Mouse (Mus musculus) hindbrain, embryonic 16.5 days (tissue): Measurements from ENCODE around the gene Ttc29. TPM values are rescaled to one million over a fixed set of nuclear protein-coding genes. Genes with fewer than 3 reads are reported as not detected.

Experiments used
- ATAC-seq: fragments of 200-750 bp; cut with Nextera tagmentation; 2 replicates; pipeline ENCODE4 v1.8.0; 2017; ENCODE audit warnings: moderate TSS enrichment, moderate library complexity
- H3K27ac ChIP-seq: fragments of 300-500 bp; sonication (generic); 2 replicates; pipeline ENCODE4 v1.5.1; 2014; ENCODE audit warnings: low read depth, mild to moderate bottlenecking, control low read depth, low read length, moderate library complexity
- H3K27me3 ChIP-seq: fragments of 300-500 bp; sonication (generic); replicated peaks from 2 replicates; pipeline ENCODE4 v1.6.1; 2014; ENCODE audit warnings: low read length; ENCODE audit not compliant: control insufficient read depth, insufficient read depth
- H3K36me3 ChIP-seq: fragments of 300-500 bp; sonication (generic); 2 replicates; pipeline ENCODE4 v1.6.1; 2014; ENCODE audit warnings: mild to moderate bottlenecking, low read length, moderate library complexity, mixed read lengths; ENCODE audit not compliant: control insufficient read depth, insufficient read depth
- H3K4me1 ChIP-seq: fragments of 300-500 bp; sonication (generic); 2 replicates; pipeline ENCODE4 v1.6.1; 2014; ENCODE audit warnings: low read depth, low read length; ENCODE audit not compliant: control insufficient read depth, insufficient read depth
- H3K4me2 ChIP-seq: fragments of 300-500 bp; sonication (generic); 2 replicates; pipeline ENCODE4 v1.6.1; 2014; ENCODE audit warnings: mild to moderate bottlenecking, low read length, control low read depth, moderate library complexity
- H3K4me3 ChIP-seq: fragments of 300-500 bp; sonication (generic); 2 replicates; pipeline ENCODE4 v1.5.1; 2014; ENCODE audit warnings: mild to moderate bottlenecking, low read length, control low read depth, moderate library complexity
- H3K9ac ChIP-seq: fragments of 300-500 bp; sonication (generic); 2 replicates; pipeline ENCODE4 v1.6.1; 2014; ENCODE audit warnings: low read depth, mild to moderate bottlenecking, control low read depth, low read length, moderate library complexity
- H3K9me3 ChIP-seq: fragments of 300-500 bp; sonication (generic); 2 replicates; pipeline ENCODE4 v1.6.1; 2014; ENCODE audit warnings: mild to moderate bottlenecking, low read length, moderate library complexity; ENCODE audit not compliant: control insufficient read depth
- WGBS: fragments of 180-500 bp; shearing (Covaris S2); extraction: QIAGEN DNeasy Blood & Tissue Kit; methylation state at CpG from one replicate; pipeline ENCODE4 v1.1.7; 2014; 5-methylcytosine and 5-hydroxymethylcytosine counted together
- polyA plus RNA-seq: library from polyadenylated mRNA; unstranded; fragments of >200 nt; fragmentation: Nextera tagmentation; extraction: Ambion mirVana; gene quantifications from 2 replicates; pipeline ENCODE4 v1.2.1, GENCODE M21; 2015

Gene Ttc29
- polyA plus RNA-seq, 1 experiment from 2014 or later: 0.79 TPM

- Histone ChIP-seq H3K4me1 (peaks cover 3% of the 10 kb centered on the region; the same call in 1 of the 2 replicates), H3K4me3 (peak overlapping the region; percentile 2; the same call in 1 of the 2 replicates), H3K9ac (no peak overlapping the region), H3K36me3 (no peaks in the 10 kb centered on the region), H3K27me3 (peaks cover 41% of the 10 kb centered on the region), H3K4me2 (peak overlapping the region; percentile 42), H3K27ac (no peak overlapping the region), H3K9me3 (no peaks in the 10 kb centered on the region)
- under 1% methylated on average over 32 of the region's 32 CpGs for WGBS
- ATAC-seq: peak; percentile 52
These were observed 214.0 kb downstream of the Ttc29 start for GRCm38 (mm10) chr8:78426875-78427768.

- Histone ChIP-seq H3K4me3 (no peak overlapping the region; the same call in 1 of the 2 replicates), H3K4me2 (peak overlapping the region; percentile 42), H3K4me1 (peaks cover 3% of the 10 kb centered on the region; the same call in 1 of the 2 replicates), H3K36me3 (no peaks in the 10 kb centered on the region), H3K27me3 (peaks cover 44% of the 10 kb centered on the region), H3K9me3 (no peaks in the 10 kb centered on the region), H3K9ac (no peak overlapping the region), H3K27ac (no peak overlapping the region)
- no peak for ATAC-seq
- WGBS: 1% methylated on average over 8 of the region's 8 CpGs
These were observed 214.7 kb downstream of the Ttc29 start for GRCm38 (mm10) chr8:78427769-78428130.

GRCm38 (mm10) chr8:78428148-78428547, 215.1 kb downstream of the Ttc29 start:
- H3K4me3 ChIP-seq: no peak overlapping the region
- ATAC-seq: peak; percentile 43; the same call in 1 of the 2 replicates
- H3K4me1 ChIP-seq: peaks cover 3% of the 10 kb centered on the region; the same call in 1 of the 2 replicates
- peaks cover 44% of the 10 kb centered on the region for H3K27me3 ChIP-seq
- WGBS: 3% methylated on average over 11 of the region's 11 CpGs
- no peak overlapping the region for H3K9ac ChIP-seq
- H3K27ac ChIP-seq: no peak overlapping the region
- H3K9me3 ChIP-seq: no peaks in the 10 kb centered on the region
- no peak overlapping the region for H3K4me2 ChIP-seq
- H3K36me3 ChIP-seq: no peaks in the 10 kb centered on the region

GRCm38 (mm10) chr8:78431356-78431755, 218.3 kb downstream of the Ttc29 start:
- 7% methylated on average over 4 of the region's 4 CpGs for WGBS
- H3K9me3 ChIP-seq: no peaks in the 10 kb centered on the region
- H3K4me2 ChIP-seq: no peak overlapping the region
- H3K4me1 ChIP-seq: peaks cover 16% of the 10 kb centered on the region
- H3K9ac ChIP-seq: no peak overlapping the region
- peaks cover 34% of the 10 kb centered on the region for H3K27me3 ChIP-seq
- H3K36me3 ChIP-seq: no peaks in the 10 kb centered on the region
- no peak overlapping the region; the same call in 1 of the 2 replicates for H3K4me3 ChIP-seq
- ATAC-seq: no peak
- H3K27ac ChIP-seq: no peak overlapping the region

- peaks cover 34% of the 10 kb centered on the region for H3K27me3 ChIP-seq
- no peak for ATAC-seq
- H3K4me3 ChIP-seq: no peak overlapping the region
- no peaks in the 10 kb centered on the region for H3K36me3 ChIP-seq
- peaks cover 23% of the 10 kb centered on the region for H3K4me1 ChIP-seq
- H3K4me2 ChIP-seq: peak overlapping the region; percentile 4; the same call in 1 of the 2 replicates
- H3K27ac ChIP-seq: no peak overlapping the region
- H3K9ac ChIP-seq: no peak overlapping the region
- H3K9me3 ChIP-seq: no peaks in the 10 kb centered on the region
- 25% methylated on average over 1 of the region's 1 CpGs for WGBS
These were observed 219.4 kb downstream of the Ttc29 start for GRCm38 (mm10) chr8:78432451-78432850.

GRCm38 (mm10) chr8:78433318-78433717, 220.2 kb downstream of the Ttc29 start:
- ATAC-seq: no peak
- H3K9me3 ChIP-seq: no peaks in the 10 kb centered on the region
- no peaks in the 10 kb centered on the region for H3K36me3 ChIP-seq
- H3K4me3 ChIP-seq: peak overlapping the region; percentile 16
- H3K9ac ChIP-seq: no peak overlapping the region
- no peak overlapping the region for H3K4me2 ChIP-seq
- H3K27me3 ChIP-seq: peaks cover 34% of the 10 kb centered on the region
- WGBS: 14% methylated on average over 5 of the region's 5 CpGs
- H3K4me1 ChIP-seq: peaks cover 26% of the 10 kb centered on the region
- no peak overlapping the region for H3K27ac ChIP-seq

GRCm38 (mm10) chr8:78434340-78434739, 221.2 kb downstream of the Ttc29 start:
- no peaks in the 10 kb centered on the region for H3K9me3 ChIP-seq
- H3K27me3 ChIP-seq: peaks cover 31% of the 10 kb centered on the region
- ATAC-seq: no peak
- H3K27ac ChIP-seq: no peak overlapping the region
- peaks cover 26% of the 10 kb centered on the region for H3K4me1 ChIP-seq
- no peak overlapping the region for H3K9ac ChIP-seq
- WGBS: 2% methylated on average over 8 of the region's 8 CpGs
- peak overlapping the region; percentile 52 for H3K4me3 ChIP-seq
- no peaks in the 10 kb centered on the region for H3K36me3 ChIP-seq
- H3K4me2 ChIP-seq: peak overlapping the region; percentile 43

GRCm38 (mm10) chr8:78434823-78435623, 221.9 kb downstream of the Ttc29 start:
- Histone ChIP-seq H3K9ac (no peak overlapping the region), H3K27ac (no peak overlapping the region; the same call in 1 of the 2 replicates), H3K27me3 (peaks cover 30% of the 10 kb centered on the region), H3K4me3 (peak overlapping the region; percentile 52), H3K4me1 (peaks cover 26% of the 10 kb centered on the region), H3K9me3 (no peaks in the 10 kb centered on the region), H3K4me2 (peak overlapping the region; percentile 90), H3K36me3 (no peaks in the 10 kb centered on the region)
- under 1% methylated on average over 62 of the region's 62 CpGs for WGBS
- no peak for ATAC-seq

- ATAC-seq: no peak
These were observed 222.5 kb downstream of the Ttc29 start for GRCm38 (mm10) chr8:78435624-78435960.

More at GRCm38 (mm10) chr8:78435624-78435960, 222.5 kb downstream of the Ttc29 start:
- H3K4me1 ChIP-seq: peaks cover 26% of the 10 kb centered on the region
- H3K9ac ChIP-seq: peak overlapping the region; percentile 61; the same call in 1 of the 2 replicates
- 2% methylated on average over 18 of the region's 18 CpGs for WGBS
- H3K36me3 ChIP-seq: no peaks in the 10 kb centered on the region
- peaks cover 30% of the 10 kb centered on the region for H3K27me3 ChIP-seq
- H3K4me2 ChIP-seq: peak overlapping the region; percentile 90
- H3K27ac ChIP-seq: no peak overlapping the region
- H3K4me3 ChIP-seq: peak overlapping the region; percentile 52
- H3K9me3 ChIP-seq: no peaks in the 10 kb centered on the region
